Mouse (Mus musculus): ENCODE data around the gene C1qtnf3. TPM values are rescaled to one million over a fixed set of nuclear protein-coding genes. Genes with fewer than 3 reads are reported as not detected.
"Not testable (repeated sequence)": the region's sequence is repeated elsewhere in the genome, so short reads cannot be mapped to it uniquely, and the experiment has no call there.

C1qtnf3 gene
- total RNA-seq, 1 experiment from 2014 or later = not detected

- no peak for ATAC-seq (ENCODE audit: extremely low read depth, insufficient number of reproducible peaks, low FRiP score, poor library complexity, severe bottlenecking)
Observed at GRCm38 (mm10) chr15:10954381-10955016, 2.4 kb downstream of the C1qtnf3 start.

DNA sequence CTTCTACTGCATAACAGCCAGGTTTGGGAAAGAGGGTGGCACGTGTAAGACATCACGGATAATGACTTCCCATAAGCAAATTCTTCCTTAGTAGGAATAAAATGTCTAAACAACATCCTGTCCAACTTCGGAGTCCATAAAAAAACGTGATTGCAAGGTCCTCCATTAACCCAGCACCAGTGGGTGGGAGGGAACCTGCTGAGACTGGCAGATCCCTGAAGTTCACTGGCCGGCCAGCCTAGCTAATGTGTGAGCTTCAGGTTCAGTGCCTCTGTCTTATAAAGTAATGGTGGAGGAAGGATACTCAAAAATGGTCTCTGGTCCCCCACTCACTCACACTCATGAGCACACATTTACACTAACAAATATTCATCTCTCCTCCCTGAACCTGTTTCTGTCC, 3.0 kb downstream of the C1qtnf3 start:
- ATAC-seq (ENCODE audit: extremely low read depth, insufficient number of reproducible peaks, low FRiP score, poor library complexity, severe bottlenecking) = no peak

GRCm38 (mm10) chr15:10956706-10957105, 4.6 kb downstream of the C1qtnf3 start:
- ATAC-seq (ENCODE audit: extremely low read depth, insufficient number of reproducible peaks, low FRiP score, poor library complexity, severe bottlenecking) = no peak

GRCm38 (mm10) chr15:10959277-10960026, 7.3 kb downstream of the C1qtnf3 start:
- no peak for ATAC-seq (ENCODE audit: extremely low read depth, insufficient number of reproducible peaks, low FRiP score, poor library complexity, severe bottlenecking)

DNA sequence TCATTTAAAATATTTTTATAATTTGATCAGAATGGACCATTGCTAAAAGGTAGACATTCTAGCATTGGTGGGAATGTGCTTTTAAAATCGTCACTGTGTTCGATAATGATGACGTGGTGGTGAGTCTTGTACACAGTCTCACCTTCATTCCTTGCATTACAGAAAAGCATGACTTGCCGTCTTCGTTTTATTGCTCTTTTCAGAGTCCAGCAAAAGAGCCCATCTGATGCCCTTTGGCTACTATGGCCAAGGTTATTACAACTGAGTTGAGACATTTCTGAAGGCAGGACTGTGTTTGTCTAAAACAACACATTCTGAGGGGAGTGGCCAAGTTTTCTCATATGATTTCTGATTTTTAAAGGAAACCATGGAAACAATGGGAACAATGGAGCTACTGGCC, 8.1 kb downstream of the C1qtnf3 start:
- ATAC-seq (ENCODE audit: extremely low read depth, insufficient number of reproducible peaks, low FRiP score, poor library complexity, severe bottlenecking) = no peak

DNA sequence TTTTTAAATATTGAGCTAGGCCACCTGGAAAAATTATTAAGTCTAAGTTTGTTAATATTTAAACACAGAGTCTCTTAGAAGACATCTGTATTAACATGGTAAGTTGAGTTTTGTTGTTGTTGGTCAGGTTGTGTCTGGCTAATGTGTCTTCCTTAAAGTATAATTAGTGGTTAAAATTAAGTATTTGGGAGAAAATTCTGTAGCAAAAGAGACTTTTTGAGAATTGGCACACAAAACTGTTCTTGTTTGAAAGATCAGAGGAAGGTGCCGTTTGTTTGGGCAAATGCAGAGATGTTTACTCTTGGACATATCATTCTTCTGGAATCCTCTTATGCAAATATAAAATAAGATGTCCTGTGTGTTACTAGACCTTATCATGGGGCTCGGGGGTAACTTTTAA, 10.5 kb downstream of the C1qtnf3 start:
- ATAC-seq (ENCODE audit: extremely low read depth, insufficient number of reproducible peaks, low FRiP score, poor library complexity, severe bottlenecking) = no peak

GRCm38 (mm10) chr15:10969439-10969838, 17.3 kb downstream of the C1qtnf3 start:
- ATAC-seq (ENCODE audit: extremely low read depth, insufficient number of reproducible peaks, low FRiP score, poor library complexity, severe bottlenecking) = no peak

GRCm38 (mm10) chr15:10970777-10971176, 18.6 kb downstream of the C1qtnf3 start:
- no peak for ATAC-seq (ENCODE audit: extremely low read depth, insufficient number of reproducible peaks, low FRiP score, poor library complexity, severe bottlenecking)

DNA sequence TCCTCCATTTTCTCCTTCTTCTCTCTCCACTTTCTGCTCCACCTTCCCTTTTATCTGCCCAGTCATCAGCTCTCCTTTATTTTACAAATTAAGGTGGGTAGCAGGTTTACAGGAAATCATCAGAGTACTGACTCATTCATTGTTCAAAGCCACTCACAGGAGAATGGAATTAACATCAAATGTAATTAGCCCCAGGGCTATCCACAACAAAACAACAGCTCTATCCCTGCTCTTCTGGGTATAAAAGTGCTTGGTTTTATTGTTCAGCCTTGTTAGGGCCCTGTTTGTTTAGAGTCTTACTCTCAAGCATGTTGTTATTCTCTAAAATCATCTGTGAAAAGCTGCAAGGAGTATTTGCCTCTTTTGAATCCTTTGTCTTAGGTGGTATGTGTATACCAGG, 25.0 kb downstream of the C1qtnf3 start:
- ATAC-seq (ENCODE audit: extremely low read depth, insufficient number of reproducible peaks, low FRiP score, poor library complexity, severe bottlenecking) = no peak

DNA sequence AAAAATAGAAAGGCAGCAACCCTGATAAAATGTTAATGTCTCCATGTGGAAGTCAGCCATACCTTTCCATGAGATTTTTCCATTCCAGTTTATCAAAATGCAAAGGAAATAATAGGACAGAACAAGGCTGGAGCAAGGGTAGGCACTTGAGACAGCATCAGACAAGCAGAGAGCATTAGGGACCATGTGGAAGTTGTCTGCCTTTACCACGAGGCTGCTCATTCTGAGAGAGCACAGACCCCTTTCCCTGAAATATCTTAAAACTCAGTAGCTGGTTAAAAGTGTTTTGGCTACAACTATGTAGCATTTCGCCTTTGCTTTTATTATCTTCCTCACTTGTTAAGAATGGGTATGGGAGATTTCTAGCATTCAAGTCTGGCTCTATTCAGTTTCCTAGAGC, 28.6 kb downstream of the C1qtnf3 start:
- ATAC-seq (ENCODE audit: extremely low read depth, insufficient number of reproducible peaks, low FRiP score, poor library complexity, severe bottlenecking) = no peak

DNA sequence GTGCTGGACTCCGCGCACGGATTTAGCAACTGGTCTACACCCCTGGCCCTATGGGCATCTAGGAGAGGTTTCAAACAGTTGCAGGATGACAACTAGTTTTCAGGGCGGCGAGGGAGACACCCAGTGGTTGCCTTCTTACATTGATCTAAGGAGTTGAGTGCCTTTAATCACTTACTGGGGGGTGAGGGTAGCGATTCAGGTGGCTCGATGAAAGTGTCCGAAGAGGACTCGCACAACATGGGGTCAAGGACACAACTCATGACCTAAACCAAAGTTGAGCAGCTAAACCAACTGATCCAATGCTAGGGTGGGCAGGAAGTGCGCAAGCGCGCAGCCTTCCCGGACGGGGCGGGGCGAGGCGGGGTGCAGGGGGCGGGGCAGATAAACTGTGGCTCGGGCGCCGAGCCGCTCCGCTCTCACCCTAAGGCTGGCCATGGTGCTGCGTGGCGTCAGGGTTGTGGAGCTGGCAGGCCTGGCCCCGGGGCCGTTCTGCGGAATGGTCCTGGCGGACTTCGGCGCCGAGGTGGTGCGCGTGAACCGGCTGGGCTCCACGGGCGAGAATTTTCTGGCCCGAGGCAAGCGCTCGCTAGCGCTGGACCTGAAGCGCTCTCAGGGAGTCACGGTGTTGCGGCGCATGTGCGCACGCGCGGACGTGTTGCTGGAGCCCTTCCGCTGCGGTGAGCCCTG, 29.4 kb downstream of the C1qtnf3 start, which contains the start of gene Amacr:
TSS of gene Amacr (plus strand) at position 380 of the 687 bp plus-strand sequence.
- ATAC-seq (ENCODE audit: extremely low read depth, insufficient number of reproducible peaks, low FRiP score, poor library complexity, severe bottlenecking) = peak; percentile 88

GRCm38 (mm10) chr15:10982064-10982435, 29.9 kb downstream of the C1qtnf3 start:
- ATAC-seq (ENCODE audit: extremely low read depth, insufficient number of reproducible peaks, low FRiP score, poor library complexity, severe bottlenecking) = no peak

GRCm38 (mm10) chr15:10985756-10986155, 33.6 kb downstream of the C1qtnf3 start:
- ATAC-seq (ENCODE audit: extremely low read depth, insufficient number of reproducible peaks, low FRiP score, poor library complexity, severe bottlenecking) = no peak

GRCm38 (mm10) chr15:10986477-10986876, 34.3 kb downstream of the C1qtnf3 start:
- ATAC-seq (ENCODE audit: extremely low read depth, insufficient number of reproducible peaks, low FRiP score, poor library complexity, severe bottlenecking) = not testable (repeated sequence)

DNA sequence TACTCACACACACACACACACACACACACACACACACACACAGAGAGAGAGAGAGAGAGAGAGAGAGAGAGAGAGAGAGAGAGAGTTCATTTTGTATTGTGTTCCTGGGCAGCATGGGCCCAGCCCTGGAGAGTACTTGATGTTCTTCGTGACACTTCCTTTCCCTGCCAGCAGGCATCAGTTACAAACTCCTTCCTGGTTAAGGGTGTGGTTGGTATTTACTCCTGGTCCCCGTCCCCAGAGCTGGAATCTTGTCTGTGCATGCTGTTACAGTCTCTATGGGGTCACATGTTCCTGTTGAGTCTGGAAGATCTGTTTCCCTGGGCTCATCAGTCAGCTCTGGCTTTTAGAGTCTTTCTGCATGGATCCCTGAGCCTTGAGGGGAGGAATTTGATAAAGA, 38.3 kb downstream of the C1qtnf3 start:
- ATAC-seq (ENCODE audit: extremely low read depth, insufficient number of reproducible peaks, low FRiP score, poor library complexity, severe bottlenecking) = no peak

DNA sequence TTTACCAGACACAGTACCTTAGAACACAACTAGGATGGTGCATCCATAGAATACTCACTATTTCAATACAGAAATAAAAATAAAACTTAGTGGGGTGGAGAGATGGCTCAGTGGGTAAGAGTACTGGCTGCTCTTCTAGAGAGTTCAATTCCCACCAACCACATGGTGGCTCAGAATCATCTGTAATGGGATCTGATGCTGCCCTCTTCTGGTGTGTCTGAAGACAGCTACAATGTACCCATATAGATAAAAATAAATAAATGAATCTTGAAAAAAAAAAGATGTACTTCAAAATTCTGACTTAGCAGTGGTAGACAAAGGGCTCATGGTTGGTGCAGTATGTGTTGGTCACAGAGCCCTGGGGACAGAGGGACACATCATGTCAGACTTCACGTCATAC, 39.4 kb downstream of the C1qtnf3 start:
- no peak for ATAC-seq (ENCODE audit: extremely low read depth, insufficient number of reproducible peaks, low FRiP score, poor library complexity, severe bottlenecking)

GRCm38 (mm10) chr15:10999832-11000231, 47.7 kb downstream of the C1qtnf3 start:
- no peak for ATAC-seq (ENCODE audit: extremely low read depth, insufficient number of reproducible peaks, low FRiP score, poor library complexity, severe bottlenecking)

DNA sequence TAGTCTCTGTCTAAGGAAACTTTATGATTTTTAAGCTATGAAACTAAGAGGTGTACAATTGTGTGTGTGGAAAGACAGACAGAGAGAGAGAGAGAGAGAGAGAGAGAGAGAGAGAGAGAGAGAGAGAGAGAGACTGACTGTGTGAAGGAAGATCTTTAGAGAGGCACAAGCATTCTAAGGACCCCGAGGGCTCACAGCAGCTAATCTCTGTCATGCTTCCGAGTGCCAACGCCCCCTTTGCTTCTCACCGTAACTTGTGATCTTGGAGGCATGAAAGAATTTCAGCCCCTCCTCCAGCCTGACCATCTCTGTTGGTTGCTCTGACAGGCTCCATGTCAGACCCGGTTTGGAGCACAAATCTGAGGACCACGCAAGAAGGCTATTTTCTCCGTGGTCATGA, 48.3 kb downstream of the C1qtnf3 start, which contains the start of gene Slc45a2:
TSS of gene Slc45a2 (plus strand) at position 301 of the 400 bp plus-strand sequence.
- no peak for ATAC-seq (ENCODE audit: extremely low read depth, insufficient number of reproducible peaks, low FRiP score, poor library complexity, severe bottlenecking)

DNA sequence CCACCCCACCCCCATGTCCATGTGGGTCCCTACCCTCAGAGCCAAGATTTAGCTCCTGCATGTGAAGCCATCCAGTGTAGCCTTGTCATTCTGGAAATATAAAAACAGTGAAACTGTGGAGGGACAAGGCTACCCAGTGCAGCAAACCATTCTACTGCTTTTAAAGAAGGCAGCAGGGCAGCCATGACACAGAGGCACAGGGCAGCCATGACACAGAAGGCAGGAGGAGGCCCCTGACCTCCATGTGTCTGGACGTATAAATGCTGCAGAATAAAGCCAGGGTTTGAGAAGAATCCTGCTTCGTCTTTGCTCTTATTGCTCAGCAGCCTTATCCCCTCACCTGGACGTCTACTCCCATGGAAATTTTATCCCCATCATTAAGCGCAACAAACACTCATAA, 51.7 kb downstream of the C1qtnf3 start:
- ATAC-seq (ENCODE audit: extremely low read depth, insufficient number of reproducible peaks, low FRiP score, poor library complexity, severe bottlenecking) = no peak

DNA sequence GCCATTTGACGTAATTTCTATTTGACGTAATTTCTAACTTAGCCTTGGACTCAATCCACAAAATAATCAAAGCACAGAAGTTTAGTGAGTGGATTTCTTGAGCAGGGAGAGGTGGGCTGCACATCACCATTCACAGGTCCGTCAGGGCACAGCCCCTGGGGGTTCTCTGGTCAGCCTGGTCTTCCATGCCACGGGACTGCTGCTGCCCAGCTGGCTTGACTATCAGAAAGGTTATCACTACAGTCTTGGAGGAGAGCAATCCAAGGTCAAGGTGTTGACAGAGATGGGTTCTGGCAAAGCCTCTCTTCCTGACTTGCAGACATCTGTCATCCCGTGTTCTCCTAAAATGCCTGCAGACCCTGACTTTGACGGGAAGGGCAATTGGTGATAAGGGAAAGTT, 52.5 kb downstream of the C1qtnf3 start:
- no peak for ATAC-seq (ENCODE audit: extremely low read depth, insufficient number of reproducible peaks, low FRiP score, poor library complexity, severe bottlenecking)
